Mouse (Mus musculus): ENCODE measurements around the gene Krtap10-10. TPM values are rescaled to one million over a fixed set of nuclear protein-coding genes. Genes with fewer than 3 reads are reported as not detected.

The Krtap10-10 gene
- not detected for polyA plus RNA-seq (2017; shearing (Covaris generic))

GRCm38 (mm10) chr10:77835647-77836046 is at the start of gene Krtap10-10:
Gene Krtap10-10, plus strand, starts transcription at chr10:77835947.

GRCm38 (mm10) chr10:77787876-77788275 is 47.9 kb upstream of the Krtap10-10 start, which contains the start of gene Gm7137:
Gene Gm7137, minus strand, starts transcription at chr10:77788200.

DNA sequence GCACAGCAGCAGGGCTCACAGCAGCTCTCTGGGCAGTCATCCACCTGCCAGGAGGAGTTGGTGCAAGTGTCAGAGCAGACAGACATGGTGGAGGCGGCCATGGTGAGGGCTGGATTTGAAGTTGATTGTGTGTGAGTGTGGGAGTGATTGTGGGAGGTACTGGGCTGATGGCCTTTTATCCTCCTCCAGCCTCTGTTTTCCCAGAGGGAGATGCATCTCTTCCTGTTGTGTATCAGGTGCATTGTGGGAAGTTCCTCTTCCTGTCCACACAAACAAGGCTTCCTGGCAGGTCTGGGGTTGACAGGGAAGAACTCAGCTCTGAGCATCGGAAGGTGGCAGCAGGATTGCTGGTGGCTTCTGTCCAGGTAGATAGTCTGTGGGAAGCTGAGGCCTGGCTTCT is 40.8 kb upstream of the Krtap10-10 start, which contains the start of gene Gm9639:
Gm9639 (minus strand) TSS at position 101 of the 400 bp plus-strand sequence.

GRCm38 (mm10) chr10:77798921-77799508 is 36.7 kb upstream of the Krtap10-10 start, which contains the start of gene Gm19668:
Gene Gm19668, minus strand, starts transcription at chr10:77799133.

GRCm38 (mm10) chr10:77811743-77812142 is 24.0 kb upstream of the Krtap10-10 start, which contains the start of gene Gm9507:
Gene Gm9507, minus strand, starts transcription at chr10:77811843.

DNA sequence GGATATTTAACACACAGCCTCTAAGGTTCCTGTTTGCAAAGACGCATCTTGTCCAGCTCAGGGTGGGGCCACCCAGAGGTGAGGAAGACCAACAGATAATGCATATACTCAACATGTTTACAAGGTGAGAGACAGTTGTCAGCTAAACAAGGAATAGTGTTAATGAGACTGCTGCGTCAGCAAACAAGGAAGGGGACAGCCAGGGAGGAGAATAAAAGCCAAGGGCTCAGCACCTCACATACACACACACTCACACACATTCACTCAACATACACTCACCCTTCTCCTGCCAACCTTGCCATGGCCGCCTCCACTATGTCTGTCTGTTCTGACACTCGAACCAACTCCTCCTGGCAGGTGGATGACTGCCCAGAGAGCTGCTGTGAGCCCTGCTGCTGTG is 21.4 kb upstream of the Krtap10-10 start, which contains the start of gene Gm2696:
Gm2696 (plus strand) TSS at position 301 of the 400 bp plus-strand sequence.

DNA sequence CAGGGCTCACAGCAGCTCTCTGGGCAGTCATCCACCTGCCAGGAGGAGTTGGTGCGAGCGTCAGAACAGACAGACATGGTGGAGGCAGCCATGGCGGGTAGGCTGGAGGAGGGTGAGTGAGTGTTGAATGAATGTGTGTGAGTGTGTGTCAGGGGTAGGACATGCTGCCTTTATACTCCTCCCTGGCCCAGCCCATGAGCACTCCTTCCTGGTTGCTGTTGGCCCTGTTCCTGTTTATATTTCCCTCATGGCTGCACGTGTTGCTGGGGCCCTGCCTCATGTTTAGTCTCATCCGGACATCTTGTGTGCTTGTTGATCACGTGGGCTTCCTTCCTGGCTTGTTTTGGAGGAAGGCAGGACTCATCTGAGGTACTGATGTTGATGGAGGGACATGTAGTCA is 8.8 kb upstream of the Krtap10-10 start, which contains the start of gene Krtap10-4:
Krtap10-4 (minus strand) TSS at position 145 of the 400 bp plus-strand sequence.

GRCm38 (mm10) chr10:77846503-77846902 is 10.8 kb downstream of the Krtap10-10 start, which contains the start of gene Gm36176:
Gene Gm36176, plus strand, starts transcription at chr10:77846803.

DNA sequence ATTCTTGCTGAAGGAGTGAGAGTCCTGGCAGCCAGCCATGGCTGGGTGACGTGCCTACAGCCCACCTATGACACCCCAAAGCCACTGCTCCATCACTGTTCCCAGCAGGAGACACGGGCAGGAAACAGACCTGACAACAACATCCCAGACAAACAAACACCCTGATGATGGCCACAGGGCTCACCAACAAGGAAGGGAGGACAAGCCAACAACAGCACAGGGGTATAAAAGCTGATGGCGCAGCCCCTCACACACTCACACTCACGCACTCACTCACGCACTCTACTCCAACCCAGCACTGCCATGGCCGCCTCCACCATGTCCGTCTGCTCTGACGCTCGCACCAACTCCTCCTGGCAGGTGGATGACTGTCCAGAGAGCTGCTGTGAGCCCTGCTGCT is 16.8 kb downstream of the Krtap10-10 start, which contains the start of gene Gm10318:
Gm10318 (plus strand) TSS at position 301 of the 400 bp plus-strand sequence.

GRCm38 (mm10) chr10:77861675-77862074 is 25.9 kb downstream of the Krtap10-10 start, which contains the start of gene Gm3285:
Gene Gm3285, plus strand, starts transcription at chr10:77861975.

Other genes with a start within 250 kb of the Krtap10-10 start
- 96.7 TPM for gene Sumo3, start 229.8 kb upstream of the Krtap10-10 start, polyA plus RNA-seq (2017; shearing (Covaris generic))
- gene Gm49325, start 229.8 kb upstream of the Krtap10-10 start, polyA plus RNA-seq (2017; shearing (Covaris generic)) = not detected
- 65.3 TPM for gene Ube2g2, start 213.7 kb upstream of the Krtap10-10 start, polyA plus RNA-seq (2017; shearing (Covaris generic))
- gene Tspear, start 149.4 kb upstream of the Krtap10-10 start, polyA plus RNA-seq (2017; shearing (Covaris generic)) = 0.37 TPM
- not detected for gene Gm19402, start 145.2 kb upstream of the Krtap10-10 start, polyA plus RNA-seq (2017; shearing (Covaris generic))
- not detected for gene Gm9508, start 138.7 kb upstream of the Krtap10-10 start, polyA plus RNA-seq (2017; shearing (Covaris generic))
- gene Gm10272, start 129.3 kb upstream of the Krtap10-10 start, polyA plus RNA-seq (2017; shearing (Covaris generic)) = not detected
- gene Gm10024, start 124.5 kb upstream of the Krtap10-10 start, polyA plus RNA-seq (2017; shearing (Covaris generic)) = not detected
- gene Gm10142, start 120.1 kb upstream of the Krtap10-10 start, polyA plus RNA-seq (2017; shearing (Covaris generic)) = not detected
- not detected for gene Krtap12-1, start 115.3 kb upstream of the Krtap10-10 start, polyA plus RNA-seq (2017; shearing (Covaris generic))
- not detected for gene Gm10100, start 109.5 kb upstream of the Krtap10-10 start, polyA plus RNA-seq (2017; shearing (Covaris generic))
- gene Gm18596, start 93.3 kb upstream of the Krtap10-10 start, polyA plus RNA-seq (2017; shearing (Covaris generic)) = not detected
- not detected for gene Gm9736, start 84.6 kb upstream of the Krtap10-10 start, polyA plus RNA-seq (2017; shearing (Covaris generic))
- gene Gm3233, start 76.3 kb upstream of the Krtap10-10 start, polyA plus RNA-seq (2017; shearing (Covaris generic)) = not detected
- not detected for gene Gm3238, start 64.6 kb upstream of the Krtap10-10 start, polyA plus RNA-seq (2017; shearing (Covaris generic))
- not detected for gene Gm7138, start 59.0 kb upstream of the Krtap10-10 start, polyA plus RNA-seq (2017; shearing (Covaris generic))
- gene Gm3250, start 53.4 kb upstream of the Krtap10-10 start, polyA plus RNA-seq (2017; shearing (Covaris generic)) = not detected
- gene Gm7137, start 47.7 kb upstream of the Krtap10-10 start, polyA plus RNA-seq (2017; shearing (Covaris generic)) = not detected
- gene Gm9639, start 40.9 kb upstream of the Krtap10-10 start, polyA plus RNA-seq (2017; shearing (Covaris generic)) = not detected
- not detected for gene Gm19668, start 36.8 kb upstream of the Krtap10-10 start, polyA plus RNA-seq (2017; shearing (Covaris generic))
- not detected for gene Gm9507, start 24.1 kb upstream of the Krtap10-10 start, polyA plus RNA-seq (2017; shearing (Covaris generic))
- gene Gm2696, start 21.3 kb upstream of the Krtap10-10 start, polyA plus RNA-seq (2017; shearing (Covaris generic)) = not detected
- gene Krtap10-4, start 8.9 kb upstream of the Krtap10-10 start, polyA plus RNA-seq (2017; shearing (Covaris generic)) = not detected
- gene Gm36176, start 10.9 kb downstream of the Krtap10-10 start, polyA plus RNA-seq (2017; shearing (Covaris generic)) = not detected
- not detected for gene Gm10318, start 16.9 kb downstream of the Krtap10-10 start, polyA plus RNA-seq (2017; shearing (Covaris generic))
- not detected for gene Gm3285, start 26.0 kb downstream of the Krtap10-10 start, polyA plus RNA-seq (2017; shearing (Covaris generic))
- gene Lrrc3, start 66.6 kb downstream of the Krtap10-10 start, polyA plus RNA-seq (2017; shearing (Covaris generic)) = 0.32 TPM
- 1.1 TPM for gene Trpm2, start 134.6 kb downstream of the Krtap10-10 start, polyA plus RNA-seq (2017; shearing (Covaris generic))
- gene 1810043G02Rik, start 142.6 kb downstream of the Krtap10-10 start, polyA plus RNA-seq (2017; shearing (Covaris generic)) = 11.6 TPM
- gene Pfkl, start 174.1 kb downstream of the Krtap10-10 start, polyA plus RNA-seq (2017; shearing (Covaris generic)) = 110 TPM
- gene Dnmt3l, start 206.0 kb downstream of the Krtap10-10 start, polyA plus RNA-seq (2017; shearing (Covaris generic)) = not detected
- 0.39 TPM for gene Aire, start 207.7 kb downstream of the Krtap10-10 start, polyA plus RNA-seq (2017; shearing (Covaris generic))
- 14.9 TPM for gene Icosl, start 233.4 kb downstream of the Krtap10-10 start, polyA plus RNA-seq (2017; shearing (Covaris generic))

Measured in effector memory CD4-positive, alpha-beta T cell, adult 7 months (primary cell).